Mouse (Mus musculus) adrenal gland, postnatal 36 days (tissue): ENCODE measurements around the gene Pwp1. TPM values are rescaled to one million over a fixed set of nuclear protein-coding genes. Genes with fewer than 3 reads are reported as not detected.

Experiments
- total RNA-seq, 2 experiments: library from RNA; stranded (reverse); gene quantifications; 2 replicates each; pipeline ENCODE4 v1.2.3; 2021

The Pwp1 gene
- total RNA-seq, 2 experiments from 2014 or later: 20.9 to 22.9 TPM

Other genes starting within 250 kb of the Pwp1 start
- 10 to 100 TPM; 14.6 to 16.2 TPM for gene Prdm4, start 87.6 kb downstream of the Pwp1 start, total RNA-seq
- gene Ascl4, start 98.2 kb downstream of the Pwp1 start, total RNA-seq: not detected
- gene Rtcb, start 128.3 kb downstream of the Pwp1 start, total RNA-seq: 100 to 1,000 TPM; 122 to 125 TPM
- gene Bpifc, start 182.4 kb downstream of the Pwp1 start, total RNA-seq: 1 to 10 TPM in 1 of 2 experiments, under 1 TPM in 1; 0.13 to 1.2 TPM
- 10 to 100 TPM; 20.8 to 28.0 TPM for gene Fbxo7, start 192.5 kb downstream of the Pwp1 start, total RNA-seq